Mouse (Mus musculus) left cerebral cortex, postnatal 10 days (tissue): Measurements from ENCODE around the gene Dclk2. TPM values are rescaled to one million over a fixed set of nuclear protein-coding genes. Genes with fewer than 3 reads are reported as not detected.

ENCODE experiments used
- DNase-seq, 2 experiments: peaks; one replicate each; pipeline ENCODE4 v3.0.0; 2021 to 2022; ENCODE audit warnings: low spot score in 2 of 2, mixed read lengths in 1 of 2; ENCODE audit errors: extremely low spot score in 1 of 2
- intact Hi-C: fragments of 180-260 bp; cut with DNase I; formaldehyde crosslinking; loops from one replicate; pipeline ENCODE4 v1.15.1; 2025
- total RNA-seq, 2 experiments: library from RNA; stranded (reverse); gene quantifications; 2 replicates each; pipeline ENCODE4 v1.2.3; 2021

Gene Dclk2
- total RNA-seq, 2 experiments from 2014 or later: 100 to 104 TPM

DNA sequence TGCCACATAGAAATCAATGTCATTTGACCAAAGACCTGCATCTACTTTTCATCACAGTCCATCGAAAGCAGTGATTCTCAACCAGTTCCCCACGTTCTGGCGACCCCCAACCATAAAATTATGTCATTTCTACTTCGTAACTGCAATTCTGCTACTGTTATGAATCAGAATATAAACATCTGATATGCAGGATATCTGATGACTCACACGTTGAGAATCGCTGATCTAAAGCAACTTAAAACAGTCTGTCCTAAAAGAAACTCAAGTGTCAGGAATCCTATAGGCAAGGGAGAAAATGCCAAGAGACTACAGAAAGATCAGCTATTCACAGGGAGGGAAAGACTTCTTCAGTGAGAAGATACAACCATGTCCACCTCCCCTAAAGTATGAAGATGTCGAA, 69.5 kb downstream of the Dclk2 start:
- DNase-seq: no peak
- intact Hi-C loops: no loop called here

DNA sequence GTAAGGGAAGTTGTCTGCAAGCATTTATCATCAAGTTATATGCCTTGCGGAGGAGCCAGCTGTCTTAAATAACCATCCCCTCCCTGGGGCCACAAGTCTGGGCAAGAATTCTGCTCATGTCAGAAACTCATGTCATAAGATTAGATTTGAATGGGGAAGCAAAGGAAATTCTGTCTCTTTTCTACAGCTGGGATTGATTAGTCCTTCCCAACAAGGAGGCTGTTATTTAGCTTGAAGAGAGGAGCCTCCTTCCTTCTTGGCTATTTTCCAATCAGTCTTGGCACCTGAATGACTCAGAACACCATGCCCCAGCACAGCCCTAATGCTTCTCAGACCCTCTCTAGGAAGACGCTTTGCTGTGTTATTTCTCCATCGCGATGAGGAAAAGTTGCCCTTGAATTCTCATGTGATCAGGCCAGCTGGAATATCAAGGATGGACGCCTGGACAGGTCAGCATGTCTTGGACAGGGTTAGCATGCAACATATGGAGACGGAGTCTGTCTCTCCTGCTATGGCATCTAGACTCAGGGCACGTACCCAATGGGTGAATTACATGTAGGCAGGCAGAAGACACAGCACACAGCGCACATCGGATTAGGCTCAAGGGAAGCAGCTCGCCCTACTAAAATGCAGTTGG, 70.1 kb downstream of the Dclk2 start:
- DNase-seq: peak in 1 of 2 experiments; percentile 30
- intact Hi-C loops: no loop called here

DNA sequence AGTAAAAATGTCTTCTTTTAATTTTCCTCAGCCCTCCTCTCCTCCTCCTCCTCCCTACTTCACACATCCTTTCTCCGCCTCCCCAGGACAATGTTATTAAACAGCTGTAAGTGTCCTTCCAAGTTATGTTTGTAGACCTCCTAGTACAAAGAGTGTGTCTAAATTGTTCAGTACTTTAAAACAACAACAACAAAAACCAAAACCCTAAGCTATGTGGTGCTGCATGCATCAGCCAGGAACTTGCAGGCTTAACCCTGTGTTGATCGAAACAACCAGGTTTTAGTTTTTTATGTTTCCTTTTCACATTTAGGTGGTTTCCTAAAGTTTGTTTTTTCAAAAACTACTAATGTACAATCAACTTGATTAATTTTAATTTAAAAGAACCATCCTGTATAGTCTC, 71.3 kb downstream of the Dclk2 start:
- no peak for DNase-seq
- intact Hi-C loops: loop anchor here (5.0 kb wide), 1 partner anchor 73 kb away; the partner anchor contains the start of gene Dclk2

DNA sequence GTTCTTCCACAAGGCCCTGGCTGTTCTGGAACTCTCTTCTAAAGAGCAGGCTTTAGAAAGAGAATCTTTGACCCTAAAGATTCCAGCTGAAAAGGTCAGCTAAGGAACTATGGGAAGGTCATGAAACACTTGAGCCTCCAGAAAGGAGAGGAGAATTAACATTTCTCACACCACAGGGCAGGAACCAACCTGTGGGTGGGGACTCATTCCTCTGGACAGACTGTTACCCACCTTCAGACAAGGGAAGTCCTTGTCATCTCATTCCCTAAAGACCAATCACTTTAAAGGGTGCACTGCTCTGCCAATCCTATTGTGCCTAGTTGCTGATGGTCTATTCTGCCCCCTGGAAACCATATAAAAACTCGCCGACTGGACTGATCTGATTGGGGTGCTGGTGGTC, 73.1 kb downstream of the Dclk2 start:
- no peak for DNase-seq
- intact Hi-C loops: loop anchor here (5.0 kb wide), 1 partner anchor 75 kb away; the partner anchor contains the start of gene Dclk2

DNA sequence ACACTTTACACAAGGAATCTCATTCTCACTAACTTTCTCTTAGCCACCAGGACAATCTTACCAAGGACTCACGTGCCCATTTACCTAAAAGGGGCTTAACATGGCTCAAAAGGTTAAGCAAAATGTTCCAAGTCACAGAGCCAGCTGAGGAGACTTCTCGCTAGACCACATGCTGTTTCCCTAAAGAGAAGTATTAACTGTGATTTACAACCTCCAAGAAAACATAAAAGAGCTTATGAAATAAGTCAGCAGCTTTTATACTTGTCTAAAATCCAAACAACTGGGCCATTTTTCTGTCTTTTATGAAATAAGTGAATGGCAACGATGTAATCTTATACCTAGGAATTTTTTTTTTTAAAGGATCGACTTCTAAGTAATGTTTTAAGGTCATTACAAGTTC, 74.6 kb downstream of the Dclk2 start:
- no peak for DNase-seq
- intact Hi-C loops: loop anchor here (5.0 kb wide), 1 partner anchor 76 kb away; the partner anchor contains the start of gene Dclk2

DNA sequence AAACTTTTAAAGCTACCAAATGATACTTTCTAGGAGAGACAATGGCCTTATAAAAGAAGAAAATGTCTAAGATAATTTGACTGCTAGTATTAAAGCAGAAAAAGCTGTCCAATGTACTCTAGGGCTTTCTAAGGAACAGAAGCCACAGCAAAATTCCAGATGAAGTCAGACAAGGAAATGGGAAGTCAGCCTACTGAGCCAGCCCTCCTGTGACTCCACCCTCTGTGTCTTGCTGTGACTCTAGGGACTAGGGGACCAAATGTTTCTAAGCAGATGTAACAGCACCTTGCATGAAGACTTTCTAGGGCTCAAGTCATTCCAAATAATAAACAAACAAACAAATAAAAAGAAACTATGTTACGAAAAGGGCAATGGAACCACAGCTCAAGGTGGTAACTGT, 75.1 kb downstream of the Dclk2 start:
- intact Hi-C loops: loop anchor here (5.0 kb wide), 1 partner anchor 77 kb away; the partner anchor contains the start of gene Dclk2

DNA sequence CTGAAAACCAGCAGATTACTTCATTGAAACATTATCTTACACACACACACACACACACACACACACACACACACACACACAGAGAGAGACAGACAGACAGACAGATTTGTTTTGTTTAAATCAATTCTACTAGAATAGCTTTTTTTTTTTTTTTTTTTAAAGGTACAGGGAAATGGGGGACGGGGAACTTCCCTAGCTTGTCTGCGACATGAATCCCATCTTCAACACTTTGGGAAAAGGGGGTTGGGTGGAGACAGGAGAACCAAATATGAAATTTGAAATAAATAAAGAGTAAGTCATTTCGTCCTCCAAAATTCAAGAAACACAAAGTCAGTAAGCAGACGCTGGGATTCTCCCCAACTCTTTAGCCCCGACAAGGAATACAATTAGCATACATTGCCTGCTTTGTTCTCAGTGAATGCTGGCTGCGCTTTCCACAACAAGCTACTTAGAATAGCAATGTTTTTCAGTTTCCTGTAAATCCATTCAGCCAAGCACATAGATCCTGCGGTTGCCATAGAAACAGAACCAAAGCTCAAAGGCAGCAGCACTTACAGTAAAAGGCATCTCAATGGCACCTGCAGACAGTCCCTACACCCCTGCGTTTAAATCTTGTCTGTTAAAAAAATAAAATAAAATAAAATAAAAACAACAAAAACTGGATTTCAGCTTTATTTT, 75.7 kb downstream of the Dclk2 start:
- intact Hi-C loops: loop anchor here (5.0 kb wide), 1 partner anchor 77 kb away; the partner anchor contains the start of gene Dclk2
- DNase-seq: peak in 1 of 2 experiments; percentile 60

More for the DNA sequence above, 75.1 kb downstream of the Dclk2 start:
- DNase-seq: no peak

DNA sequence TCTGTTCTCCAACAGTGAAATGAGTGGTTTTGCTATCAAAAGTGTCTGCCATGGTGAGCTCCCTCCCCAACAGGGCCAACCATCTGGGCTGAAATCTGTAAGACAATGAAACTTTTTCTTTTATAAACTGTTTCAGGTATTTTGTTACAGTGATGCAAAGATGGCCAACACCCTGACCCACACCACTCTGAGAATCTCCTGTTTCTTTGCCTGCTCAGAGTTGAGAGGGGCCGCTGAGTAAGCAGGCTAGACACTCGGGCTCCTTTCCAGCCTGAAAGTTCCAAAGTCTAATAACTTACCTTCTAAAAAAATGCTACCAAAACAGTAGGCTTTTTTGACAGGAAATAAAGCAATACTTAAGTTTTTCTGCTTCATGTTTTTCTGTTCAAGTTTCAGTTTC, 78.2 kb downstream of the Dclk2 start:
- no peak for DNase-seq
- intact Hi-C loops: no loop called here

DNA sequence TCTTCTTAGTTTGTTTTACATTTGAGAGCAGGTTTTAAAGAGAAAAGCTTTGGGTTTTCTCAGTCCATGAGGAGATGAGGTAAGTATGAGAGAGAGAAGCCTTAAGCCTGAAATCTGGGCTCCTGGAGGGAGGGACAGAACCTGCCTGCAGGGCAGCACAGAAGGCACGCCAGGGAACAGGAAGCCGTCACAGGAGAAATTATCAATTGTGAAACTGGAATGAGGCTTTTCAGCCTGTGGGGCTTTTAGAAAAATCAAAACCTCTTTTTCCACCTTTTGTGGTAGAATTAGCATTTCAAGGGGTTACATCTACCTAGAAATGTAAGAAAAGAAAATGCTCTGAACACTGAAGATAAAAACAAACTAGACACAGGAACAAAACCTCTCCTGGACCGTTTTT, 81.0 kb downstream of the Dclk2 start:
- intact Hi-C loops: no loop called here
- no peak for DNase-seq

DNA sequence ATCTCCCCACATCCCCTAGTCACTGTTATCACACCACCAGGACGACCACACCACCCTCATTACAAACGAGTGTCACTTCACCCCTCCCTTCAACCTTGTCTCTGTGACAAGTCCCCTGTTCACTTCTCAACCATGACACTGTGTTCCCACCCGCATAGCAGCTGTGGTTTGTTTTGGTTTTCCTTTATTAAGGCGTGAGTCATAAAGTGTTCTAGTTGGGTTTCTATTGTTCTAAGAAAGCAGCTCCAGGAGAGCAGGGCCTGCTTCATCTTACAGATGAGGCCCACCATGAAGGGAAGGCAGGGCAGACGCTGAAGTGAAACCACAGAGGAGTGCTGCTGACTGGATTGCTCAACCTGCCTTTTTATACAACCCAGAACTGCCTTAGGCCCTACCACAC, 83.3 kb downstream of the Dclk2 start:
- DNase-seq: no peak
- intact Hi-C loops: no loop called here

DNA sequence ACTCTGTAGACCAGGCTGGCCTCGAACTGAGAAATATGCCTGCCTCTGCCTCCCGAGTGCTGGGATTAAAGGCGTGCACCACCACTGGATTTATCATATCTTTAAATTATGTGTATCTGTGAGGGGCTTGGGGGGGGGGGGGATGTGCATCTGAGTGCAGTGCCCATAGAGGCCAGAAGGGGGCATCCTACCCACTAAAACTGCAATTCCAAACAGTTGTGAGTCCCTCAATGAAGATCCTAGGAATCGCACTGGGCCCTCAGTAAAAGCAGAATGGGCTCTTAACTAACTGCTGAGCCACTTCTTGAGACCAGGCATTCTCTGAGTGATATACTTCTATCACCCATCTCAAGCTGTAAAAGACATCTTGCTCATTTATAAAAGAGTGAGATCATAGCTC, 85.5 kb downstream of the Dclk2 start:
- intact Hi-C loops: no loop called here
- no peak for DNase-seq

DNA sequence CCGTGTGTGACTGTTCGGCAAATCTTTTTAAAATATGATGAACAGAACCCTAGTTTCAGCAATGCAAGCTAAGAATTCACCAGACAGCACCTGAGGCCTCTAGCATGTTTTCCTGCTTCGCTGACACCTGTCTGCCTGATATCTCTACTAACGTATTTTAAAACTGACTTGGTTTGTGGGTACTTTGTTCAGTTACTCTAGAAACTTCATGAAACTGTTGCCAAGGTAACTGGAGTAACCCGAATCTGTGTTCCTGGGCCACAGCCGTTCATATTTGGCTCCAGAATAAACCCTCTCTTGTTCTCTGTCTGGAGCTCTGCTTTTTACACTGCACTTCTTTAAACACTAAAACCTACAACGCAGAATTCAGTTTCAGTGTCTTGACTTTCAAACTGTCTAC, 86.3 kb downstream of the Dclk2 start:
- intact Hi-C loops: no loop called here
- no peak for DNase-seq

DNA sequence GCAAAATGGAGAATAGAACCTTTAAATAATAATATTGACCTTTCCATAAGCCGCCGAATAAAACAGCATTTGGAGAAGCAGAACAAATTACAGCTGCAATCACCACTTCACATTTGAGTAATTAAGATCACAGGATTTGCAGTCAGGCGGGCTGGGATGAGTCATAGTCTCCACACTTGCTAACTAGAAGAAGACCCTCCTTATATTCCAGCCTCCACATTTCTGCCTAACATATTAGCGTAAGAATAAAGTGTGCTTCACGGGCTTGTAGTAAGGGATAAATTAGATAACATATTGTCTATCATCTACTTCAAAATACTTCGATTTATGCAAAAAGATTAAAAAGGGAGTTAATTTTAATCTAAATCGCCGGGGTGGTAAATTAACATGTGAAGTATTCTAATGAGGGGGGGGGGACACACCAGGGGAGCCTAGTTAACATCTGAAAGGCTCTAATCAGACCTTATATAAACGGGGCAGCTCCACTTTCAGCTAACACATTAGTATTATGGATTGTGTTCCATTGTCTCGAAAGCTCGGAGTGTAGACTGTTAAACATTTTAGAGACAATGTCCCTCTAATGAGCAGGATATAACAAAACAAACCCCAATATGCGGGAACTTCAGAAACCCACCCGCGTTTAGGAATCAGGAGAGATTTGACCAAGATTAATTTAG, 87.9 kb downstream of the Dclk2 start:
- DNase-seq: no peak
- intact Hi-C loops: no loop called here

DNA sequence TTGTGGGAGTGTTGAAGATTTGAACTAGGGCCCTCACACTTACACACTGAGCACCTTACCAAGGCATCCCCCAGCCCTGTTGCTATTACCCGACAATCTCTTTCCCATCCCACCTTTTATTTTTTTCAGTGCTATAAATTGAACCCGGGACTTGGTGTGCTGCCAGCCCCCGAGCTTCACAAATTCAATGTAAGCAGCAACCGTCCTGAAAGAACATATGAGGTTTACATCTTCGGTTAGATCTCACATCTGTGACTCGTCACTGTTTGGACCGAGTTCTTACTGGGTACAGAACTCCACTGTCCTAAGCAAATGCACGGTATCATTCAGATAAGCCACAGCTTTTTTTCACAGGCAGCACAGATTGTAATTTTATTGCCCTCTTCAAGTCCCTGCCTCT, 88.5 kb downstream of the Dclk2 start:
- no peak for DNase-seq
- intact Hi-C loops: no loop called here

DNA sequence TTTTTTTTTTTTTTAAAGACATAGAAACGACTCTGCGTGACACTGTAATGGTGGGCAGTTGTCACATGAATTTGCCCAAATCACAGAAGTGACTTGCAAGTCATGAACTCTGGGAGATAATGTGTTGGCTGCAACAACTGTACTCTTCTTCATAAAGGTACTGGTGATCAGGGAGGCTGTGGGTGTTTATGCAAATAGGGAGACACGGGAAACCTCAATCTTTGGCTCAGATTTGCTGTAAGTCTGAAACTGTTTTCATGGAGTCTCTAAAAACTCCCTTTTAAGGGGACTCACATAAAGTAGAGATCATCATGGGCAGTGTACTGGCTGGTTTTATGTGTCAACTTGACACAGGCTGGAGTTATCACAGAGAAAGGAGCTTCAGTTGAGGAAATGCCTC, 93.1 kb downstream of the Dclk2 start:
- intact Hi-C loops: no loop called here
- no peak for DNase-seq

DNA sequence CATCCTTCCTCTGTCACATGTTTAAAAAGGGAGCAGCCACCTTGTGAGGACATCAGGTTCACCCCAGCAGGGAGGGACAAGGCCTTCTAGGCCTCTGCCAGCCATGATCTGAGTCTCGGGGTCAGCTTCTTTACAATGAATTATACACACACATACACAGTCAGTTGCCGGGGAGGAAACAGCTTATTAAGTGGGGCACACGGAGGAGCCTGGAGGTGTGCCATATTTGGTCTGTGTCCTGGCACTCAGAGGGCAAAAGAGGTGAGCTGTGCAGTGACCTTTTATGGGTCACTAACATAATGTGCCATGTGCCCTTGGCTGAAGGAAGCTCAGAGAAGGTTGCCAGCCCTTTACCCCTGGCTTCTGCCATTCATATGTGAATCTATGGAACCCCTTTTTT, 99.3 kb downstream of the Dclk2 start:
- intact Hi-C loops: no loop called here
- no peak for DNase-seq

DNA sequence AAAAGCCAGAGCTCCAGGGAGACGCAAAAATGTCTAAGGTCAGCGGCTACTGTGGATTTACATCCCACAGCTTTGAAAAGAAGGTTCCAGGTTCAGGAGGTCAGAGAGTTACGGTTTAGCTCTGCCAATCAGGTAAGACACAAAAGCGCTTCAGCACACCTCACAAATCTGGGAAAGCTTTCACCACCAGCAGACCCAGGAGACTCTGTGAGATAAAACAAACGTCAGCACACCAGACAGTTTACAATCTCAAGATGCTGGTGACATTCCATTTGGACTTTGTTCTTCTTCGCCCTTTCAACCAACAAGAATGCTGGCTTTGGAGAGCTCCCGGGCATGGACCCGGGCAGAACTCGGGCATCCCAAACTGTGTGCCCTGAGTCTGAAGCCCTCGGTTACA, 100.3 kb downstream of the Dclk2 start:
- intact Hi-C loops: no loop called here
- no peak for DNase-seq

DNA sequence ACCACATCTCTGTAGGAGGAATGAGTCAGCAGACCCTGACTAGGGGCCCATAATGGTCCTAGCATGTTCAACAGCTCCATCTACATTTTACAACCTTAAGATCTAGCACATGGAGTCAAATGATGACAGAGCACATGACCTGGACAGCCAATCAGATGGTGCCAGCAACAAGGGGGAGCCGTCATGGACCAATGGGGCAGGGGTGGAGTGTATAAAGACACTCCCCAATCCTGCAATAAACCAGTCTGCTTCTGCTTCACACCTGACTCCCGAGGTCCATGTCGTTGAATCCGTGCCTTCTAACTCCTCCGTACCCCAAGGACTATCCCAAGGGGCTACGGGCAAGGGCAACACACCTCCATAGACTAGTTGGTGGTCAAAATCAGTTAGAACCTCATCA, 101.3 kb downstream of the Dclk2 start:
- DNase-seq: no peak
- intact Hi-C loops: no loop called here

DNA sequence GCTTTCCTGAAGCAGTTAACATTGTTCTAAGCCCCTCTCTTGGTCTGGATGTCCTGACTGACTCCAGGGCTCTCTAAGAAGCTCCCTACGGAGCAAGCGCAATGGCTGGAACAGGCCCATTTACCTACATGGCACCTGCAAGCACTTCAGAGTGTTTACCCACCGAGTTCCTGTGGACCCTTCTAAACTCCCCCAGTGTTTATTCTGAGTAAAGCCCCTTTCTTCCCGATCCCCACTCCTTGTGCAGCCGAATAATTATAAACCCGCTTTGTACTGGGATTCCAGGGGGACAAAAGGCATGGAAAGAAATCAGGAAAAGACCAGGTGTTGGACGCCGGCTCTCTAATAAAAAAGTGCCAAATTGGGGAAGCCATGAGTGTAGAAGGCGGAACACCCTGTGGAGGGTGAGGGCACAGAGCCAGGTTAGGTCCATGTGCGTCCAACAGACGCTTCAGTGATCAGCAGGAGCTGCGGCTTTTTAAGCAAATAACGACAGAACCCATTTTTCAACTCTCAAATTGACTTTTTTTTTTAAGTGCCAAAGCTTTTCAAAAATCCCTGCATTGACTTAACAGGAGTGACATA, 102.6 kb downstream of the Dclk2 start:
- intact Hi-C loops: no loop called here
- DNase-seq: no peak

DNA sequence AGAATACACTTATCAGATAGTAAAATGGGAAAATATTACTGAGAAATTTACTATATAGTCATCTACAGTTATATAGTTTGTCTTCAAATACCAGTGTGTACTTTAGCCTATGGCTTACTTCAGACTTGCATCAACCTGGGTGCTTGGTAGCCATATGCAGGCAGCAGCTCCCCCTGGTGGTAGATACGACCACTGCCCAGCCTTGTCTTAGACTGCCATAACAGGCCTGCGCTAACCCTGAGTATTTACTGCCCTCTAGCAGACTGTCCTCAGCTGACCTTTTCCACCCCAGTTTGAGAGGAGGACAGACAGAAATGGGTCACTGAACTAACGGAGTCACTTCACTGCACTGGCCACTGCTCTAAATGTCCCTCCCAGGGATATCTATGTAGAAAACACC, 108.0 kb downstream of the Dclk2 start:
- DNase-seq: peak; percentile 77 to 80
- intact Hi-C loops: loop anchor here (5.0 kb wide), 1 partner anchor 165 kb away; no protein-coding TSS in a partner anchor
